Mouse (Mus musculus) T-helper 2 cell (primary cell): ENCODE measurements around the gene Arpp19.

Experiments used
- in situ Hi-C: fragments of 300-600 bp; cut with MboI, MseI; formaldehyde crosslinking; loops from one replicate; pipeline ENCODE4 v1.15.1; 2025; ENCODE audit warnings: high pct_unique_total_duplicates

The Arpp19 gene

DNA sequence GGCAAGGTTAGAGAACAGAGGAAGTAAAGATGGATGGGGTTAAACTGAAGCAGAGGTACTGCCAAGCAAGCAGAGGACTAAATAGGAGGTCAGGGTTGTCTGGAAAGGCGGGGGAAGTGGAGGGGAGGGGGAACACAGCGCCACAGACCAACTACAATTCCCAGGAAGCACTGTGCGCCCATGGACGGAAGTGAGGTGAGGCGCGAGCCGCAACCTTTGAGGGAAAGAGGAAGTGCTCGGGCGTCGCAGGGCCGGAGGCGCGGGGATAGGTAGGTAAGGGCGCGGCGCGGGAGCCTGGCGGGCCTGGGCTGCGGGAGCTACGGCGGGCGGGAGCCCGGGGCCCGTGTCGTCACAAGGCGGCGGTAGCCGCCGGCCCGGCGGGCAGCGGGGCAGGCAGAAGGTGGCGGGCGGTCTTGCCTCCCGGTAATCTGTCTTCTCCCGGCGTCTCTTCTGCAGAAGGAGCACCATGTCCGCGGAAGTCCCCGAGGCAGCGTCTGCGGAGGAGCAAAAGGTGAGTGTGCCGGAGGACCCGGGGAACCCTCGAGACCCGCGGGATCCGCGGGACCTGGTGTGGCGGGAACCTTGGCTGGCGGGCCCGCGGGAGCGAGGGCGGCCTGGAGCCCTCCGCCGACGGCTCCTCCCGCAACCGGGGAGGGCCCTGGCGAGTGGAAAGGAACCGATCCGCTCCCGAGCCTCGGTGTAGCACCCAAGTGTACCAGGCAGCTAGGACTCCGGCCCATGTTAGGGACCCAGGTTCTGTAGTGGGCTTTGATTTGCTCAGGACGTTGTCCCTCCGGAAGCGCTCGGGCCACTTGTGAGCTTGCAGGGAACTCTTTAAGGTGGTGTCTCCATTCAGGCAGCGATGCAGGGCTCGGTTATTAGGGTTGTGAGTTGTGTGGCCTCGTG, at the start of gene Arpp19:
Arpp19 (plus strand) TSS at position 164 of the 906 bp plus-strand sequence.
- in situ Hi-C loops = no loop called here

DNA sequence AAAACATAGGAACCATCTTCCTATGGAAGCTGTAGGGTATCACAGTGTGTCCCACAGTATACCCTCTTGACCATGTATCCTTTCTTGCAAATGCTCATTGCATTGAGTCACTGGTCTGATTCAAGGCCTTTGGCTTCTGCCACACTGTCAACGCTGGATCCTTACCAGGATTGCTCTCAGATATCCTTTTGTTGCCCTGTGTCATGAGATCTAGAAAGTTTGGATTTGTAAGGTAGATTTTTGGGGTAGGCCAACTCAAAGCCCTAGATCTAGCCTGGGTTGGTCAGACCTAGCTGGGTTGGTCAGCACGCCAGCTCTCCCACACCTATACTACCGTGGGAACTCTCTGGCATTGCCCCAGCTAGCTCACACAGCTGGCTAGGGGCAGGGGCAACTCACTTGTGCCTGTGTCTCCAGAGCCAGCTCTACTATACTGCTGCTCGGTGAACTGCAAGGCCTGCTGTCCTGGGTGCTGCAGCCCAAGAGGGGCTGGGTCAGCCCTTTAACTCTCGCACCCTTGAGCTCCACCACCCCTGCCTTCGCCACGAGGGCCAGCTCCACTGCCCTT, 48.4 kb upstream of the Arpp19 start:
- in situ Hi-C loops = no loop called here

GRCm38 (mm10) chr9:74989990-74990389, 47.4 kb upstream of the Arpp19 start:
- in situ Hi-C loops = no loop called here

- in situ Hi-C loops = no loop called here
Measured at GRCm38 (mm10) chr9:74994611-74995257, 42.7 kb upstream of the Arpp19 start.

- in situ Hi-C loops = no loop called here
Measured at GRCm38 (mm10) chr9:74996349-74996748, 41.1 kb upstream of the Arpp19 start.

- in situ Hi-C loops = no loop called here
Measured at GRCm38 (mm10) chr9:74997976-74998375, 39.4 kb upstream of the Arpp19 start.

GRCm38 (mm10) chr9:75001006-75001405, 36.4 kb upstream of the Arpp19 start:
- in situ Hi-C loops = no loop called here

- in situ Hi-C loops = no loop called here
Measured at GRCm38 (mm10) chr9:75001611-75002204, 35.7 kb upstream of the Arpp19 start.

GRCm38 (mm10) chr9:75002262-75002661, 35.2 kb upstream of the Arpp19 start:
- in situ Hi-C loops = no loop called here

- in situ Hi-C loops = no loop called here
Measured at GRCm38 (mm10) chr9:75004203-75004602, 33.2 kb upstream of the Arpp19 start.

GRCm38 (mm10) chr9:75016591-75016990, 20.8 kb upstream of the Arpp19 start:
- in situ Hi-C loops = no loop called here

GRCm38 (mm10) chr9:75019181-75019580, 18.2 kb upstream of the Arpp19 start:
- in situ Hi-C loops = no loop called here

DNA sequence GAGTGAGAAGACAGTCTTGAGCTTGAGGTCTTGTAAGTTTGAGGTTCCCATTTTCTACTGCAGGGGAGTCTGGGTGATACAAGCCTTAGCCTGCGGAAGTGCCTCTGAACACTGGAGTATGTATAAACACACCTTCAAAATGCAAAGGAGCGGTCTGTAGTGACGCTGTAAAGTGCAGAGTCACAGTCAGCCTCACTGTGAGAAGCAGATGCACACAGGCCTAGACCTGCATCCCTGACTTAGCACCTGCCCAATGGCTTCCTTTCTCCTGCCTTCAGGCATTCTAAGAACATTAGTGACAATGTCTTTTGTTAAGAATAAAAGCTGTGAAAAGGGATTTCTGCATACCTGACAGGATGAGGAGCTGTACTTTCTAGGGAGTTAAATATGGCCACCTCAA, 17.8 kb upstream of the Arpp19 start:
- in situ Hi-C loops = no loop called here

DNA sequence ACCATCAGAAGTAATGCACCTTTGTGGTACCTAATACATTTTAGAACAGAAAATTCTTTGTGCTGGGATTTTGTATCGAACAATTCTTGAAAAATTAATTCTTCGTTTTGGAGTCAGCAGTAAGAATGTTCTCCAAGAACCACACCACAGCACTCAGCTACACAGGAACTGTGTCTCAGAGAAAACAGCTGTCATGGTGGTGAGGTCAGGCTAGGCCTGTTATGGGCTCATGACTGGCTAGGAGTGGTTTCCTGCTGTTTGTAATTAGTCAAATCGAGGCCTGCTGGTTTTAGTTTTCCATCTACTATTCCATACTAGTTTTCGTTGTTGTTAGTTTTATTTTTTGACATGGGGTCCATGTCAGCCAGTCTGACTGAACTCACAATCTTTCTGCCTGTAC, 16.9 kb upstream of the Arpp19 start:
- in situ Hi-C loops = loop anchor here (10.0 kb wide), 1 partner anchor 116 kb away; no protein-coding TSS in a partner anchor

DNA sequence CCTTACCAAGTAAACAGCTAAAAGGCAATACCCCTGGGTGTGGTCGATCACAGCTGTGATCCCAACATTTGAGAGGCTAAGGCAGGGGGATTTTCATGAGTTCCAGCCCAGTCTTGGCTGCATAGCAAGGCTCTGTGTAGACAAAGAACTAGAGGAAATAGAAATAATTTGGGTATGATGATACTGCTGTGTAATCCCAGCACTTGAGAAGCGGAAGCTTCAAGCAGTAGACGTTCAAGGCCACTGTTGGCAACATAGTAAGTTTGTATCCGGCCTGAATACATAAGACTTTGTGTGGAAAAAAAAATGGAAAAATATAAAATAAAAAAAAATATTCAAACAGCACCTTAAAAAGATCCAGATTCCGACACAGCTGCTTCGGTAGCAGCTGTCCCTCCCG, 14.9 kb upstream of the Arpp19 start:
- in situ Hi-C loops = loop anchor here (10.0 kb wide), 1 partner anchor 118 kb away; no protein-coding TSS in a partner anchor

- in situ Hi-C loops = loop anchor here (10.0 kb wide), 1 partner anchor 119 kb away; no protein-coding TSS in a partner anchor
Measured at GRCm38 (mm10) chr9:75023150-75023894, 14.1 kb upstream of the Arpp19 start.

DNA sequence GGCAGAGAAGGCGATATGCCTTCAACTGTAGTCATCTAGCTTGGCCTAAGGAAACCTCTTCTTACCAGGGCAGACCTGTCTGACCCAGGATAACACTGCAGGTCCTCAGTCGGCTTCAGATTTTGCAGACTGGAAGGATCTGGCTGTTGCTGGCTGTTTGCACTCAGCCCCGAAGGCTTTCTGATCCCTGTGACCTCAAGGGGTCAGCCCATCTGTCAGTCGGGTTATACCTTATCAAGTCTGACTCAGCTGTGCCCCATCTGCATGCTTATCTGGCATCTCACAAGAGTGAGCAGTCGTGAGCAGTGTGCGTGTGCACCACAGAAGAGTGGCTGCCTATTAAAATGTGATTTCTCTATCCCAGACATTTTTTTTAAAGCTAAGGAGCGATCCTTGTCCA, 13.3 kb upstream of the Arpp19 start:
- in situ Hi-C loops = loop anchor here (10.0 kb wide), 1 partner anchor 119 kb away; no protein-coding TSS in a partner anchor

DNA sequence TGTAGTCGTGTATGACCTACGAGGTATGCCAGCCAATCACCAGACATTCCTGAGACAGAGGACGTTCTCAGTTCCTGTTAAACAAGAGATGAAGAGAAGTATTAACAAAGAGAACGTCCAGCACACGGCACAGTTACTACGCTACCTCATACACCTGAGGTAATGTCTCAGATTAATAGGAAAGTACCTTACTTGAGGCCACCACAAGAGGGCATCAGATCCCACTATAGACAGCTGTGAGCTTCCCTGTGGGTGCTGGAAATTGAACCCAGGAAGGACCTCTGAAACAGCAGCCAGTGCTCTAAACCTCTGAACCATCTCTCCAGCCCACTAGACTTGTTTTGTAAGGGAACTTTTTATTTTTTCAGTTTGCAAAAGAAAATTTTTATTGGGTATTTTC, 11.7 kb upstream of the Arpp19 start:
- in situ Hi-C loops = loop anchor here (10.0 kb wide), 1 partner anchor 121 kb away; no protein-coding TSS in a partner anchor

DNA sequence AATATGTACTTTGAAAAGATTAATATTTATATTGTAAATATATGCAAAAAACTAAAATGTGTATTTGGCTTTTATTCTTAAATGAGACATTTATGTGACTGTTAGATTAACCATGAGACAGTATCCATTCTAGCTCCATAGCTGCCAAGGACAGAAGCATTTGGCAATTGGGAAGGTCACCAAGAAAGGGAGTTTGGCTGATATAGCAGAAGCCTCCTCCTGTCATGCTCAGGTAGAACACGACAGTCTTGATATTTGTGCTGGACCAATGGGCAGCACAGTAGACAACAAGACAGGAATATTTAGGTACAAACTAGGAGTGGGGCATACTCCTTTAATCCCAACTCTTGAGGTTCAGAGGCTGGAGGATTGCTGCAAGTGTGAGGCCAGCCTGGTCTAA, 5.0 kb upstream of the Arpp19 start:
- in situ Hi-C loops = no loop called here

GRCm38 (mm10) chr9:75033141-75033540, 4.3 kb upstream of the Arpp19 start:
- in situ Hi-C loops = no loop called here

DNA sequence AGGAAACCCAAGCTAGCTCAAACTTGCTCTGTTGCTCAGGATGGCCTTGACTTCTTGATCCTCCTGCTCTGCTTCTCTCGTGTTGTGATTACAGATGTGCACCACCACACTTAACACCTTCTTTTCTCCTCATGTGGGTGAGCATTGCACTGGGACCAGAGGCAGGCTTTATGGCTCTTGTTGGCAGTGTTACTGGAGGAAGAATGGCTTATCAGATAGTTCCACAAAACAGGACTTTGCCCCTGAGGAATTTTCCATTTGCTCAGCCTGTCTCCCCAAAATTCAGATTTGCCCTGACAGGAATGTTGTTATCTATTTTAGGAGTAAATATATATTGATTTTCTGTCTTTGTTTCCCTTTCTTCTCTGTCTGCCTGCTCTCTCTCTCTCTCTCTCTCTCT, 2.7 kb upstream of the Arpp19 start:
- in situ Hi-C loops = no loop called here
